Mouse (Mus musculus) hematopoietic stem cell, adult 5-6 weeks (primary cell): ENCODE results near the gene Nmur1. TPM values are rescaled to one million over a fixed set of nuclear protein-coding genes. Genes with fewer than 3 reads are reported as not detected.
A peak's percentile ranks its signal among the peaks of the same experiment; 100 is the strongest.

ENCODE experiments used
- ATAC-seq, 2 experiments: fragments of 125-278 bp in 1 of 2; replicated peaks in 1 of 2; 2 replicates each; pipeline ENCODE4 v1.8.0; 2016 to 2017; ENCODE audit warnings: inconsistent platforms in 2 of 2, mild to moderate bottlenecking in 2 of 2, moderate number of reproducible peaks in 2 of 2, low read depth in 1 of 2, moderate TSS enrichment in 1 of 2; ENCODE audit not compliant: low FRiP score in 2 of 2, poor library complexity in 2 of 2, severe bottlenecking in 2 of 2, insufficient read depth in 1 of 2, low TSS enrichment in 1 of 2
- total RNA-seq: library from RNA; stranded (forward); fragments of 172-1452, 232-1000 nt; gene quantifications from 2 replicates; pipeline ENCODE4 v1.2.3, GENCODE M21; 2017

Nmur1 gene
- not detected in 2 replicates for total RNA-seq

- ATAC-seq: no peak
Measured at GRCm38 (mm10) chr1:86426128-86426527, at the start of gene Nmur1, which contains the start of gene Tex44. Gene Nmur1, minus strand, starts transcription at chr1:86426228. Gene Tex44, plus strand, starts transcription at chr1:86426329.

GRCm38 (mm10) chr1:86473109-86473760 lies 47.2 kb upstream of the Nmur1 start:
- no peak; a peak in 1 of 4 replicates for ATAC-seq

GRCm38 (mm10) chr1:86472197-86472952 lies 46.3 kb upstream of the Nmur1 start:
- ATAC-seq: peak; percentile 34 to 38; a peak in 2 of 4 replicates

- peak in 1 of 2 experiments; percentile 10; a peak in 1 of 4 replicates for ATAC-seq
Measured at GRCm38 (mm10) chr1:86471504-86471961, 45.5 kb upstream of the Nmur1 start.

GRCm38 (mm10) chr1:86470519-86471181 lies 44.6 kb upstream of the Nmur1 start:
- ATAC-seq: peak in 1 of 2 experiments; percentile 29; a peak in 1 of 4 replicates

- no peak for ATAC-seq
Measured at GRCm38 (mm10) chr1:86469876-86470275, 43.8 kb upstream of the Nmur1 start.

- no peak for ATAC-seq
Measured at GRCm38 (mm10) chr1:86467416-86467815, 41.4 kb upstream of the Nmur1 start.

- no peak for ATAC-seq
Measured at GRCm38 (mm10) chr1:86464875-86465224, 38.8 kb upstream of the Nmur1 start.

- ATAC-seq: no peak
Measured at GRCm38 (mm10) chr1:86464223-86464874, 38.3 kb upstream of the Nmur1 start.

- ATAC-seq: no peak
Measured at GRCm38 (mm10) chr1:86459371-86459770, 33.3 kb upstream of the Nmur1 start.

- no peak; a peak in 1 of 4 replicates for ATAC-seq
Measured at GRCm38 (mm10) chr1:86456892-86457581, 31.0 kb upstream of the Nmur1 start.

- no peak for ATAC-seq
Measured at GRCm38 (mm10) chr1:86452713-86453112, 26.7 kb upstream of the Nmur1 start.

- ATAC-seq: no peak
Measured at GRCm38 (mm10) chr1:86449966-86450365, 23.9 kb upstream of the Nmur1 start.

GRCm38 (mm10) chr1:86448272-86448671 lies 22.2 kb upstream of the Nmur1 start:
- ATAC-seq: no peak

- ATAC-seq: no peak
Measured at GRCm38 (mm10) chr1:86447596-86448171, 21.7 kb upstream of the Nmur1 start.

- no peak for ATAC-seq
Measured at GRCm38 (mm10) chr1:86443386-86444172, 17.6 kb upstream of the Nmur1 start.
